Mouse (Mus musculus) ES-E14 (cell line): Measurements from ENCODE around the gene Abcc5. TPM values are rescaled to one million over a fixed set of nuclear protein-coding genes. Genes with fewer than 3 reads are reported as not detected.
"Not testable (repeated sequence)": the region's sequence is repeated elsewhere in the genome, so short reads cannot be mapped to it uniquely, and the experiment has no call there.

Experiments used
- DNase-seq: peaks from one replicate; pipeline ENCODE4 v3.0.0-alpha.2; 2013; ENCODE audit warnings: low read depth, low spot score
- H3K27ac ChIP-seq: 2 replicates; pipeline ENCODE4 v1.5.1; 2012; ENCODE audit warnings: low read depth, mild to moderate bottlenecking, low read length, moderate library complexity, mixed read lengths; ENCODE audit not compliant: poor library complexity, insufficient read depth, severe bottlenecking
- H3K36me3 ChIP-seq: 2 replicates; pipeline ENCODE4 v1.6.1; 2012; ENCODE audit warnings: mild to moderate bottlenecking, low read length, moderate library complexity, mixed read lengths; ENCODE audit not compliant: control insufficient read depth, poor library complexity, insufficient read depth, severe bottlenecking
- H3K4me1 ChIP-seq, 2 experiments: fragments of 150-350 bp in 1 of 2; sonication (generic) in 1 of 2; 2 replicates each; pipeline ENCODE4 v1.6.1; 2012; ENCODE audit warnings: low read length in 2 of 2, mild to moderate bottlenecking in 1 of 2, mixed read lengths in 1 of 2; ENCODE audit not compliant: control insufficient read depth in 2 of 2, insufficient read depth in 2 of 2, poor library complexity in 1 of 2
- H3K4me3 ChIP-seq, 2 experiments: fragments of 150-350 bp in 1 of 2; sonication (generic) in 1 of 2; 2 replicates each; pipeline ENCODE4 v1.5.1; 2012; ENCODE audit warnings: low read length in 2 of 2, low read depth in 1 of 2, mild to moderate bottlenecking in 1 of 2, mixed read lengths in 1 of 2; ENCODE audit not compliant: insufficient read depth in 1 of 2, poor library complexity in 1 of 2, severe bottlenecking in 1 of 2
- H3K9ac ChIP-seq: 2 replicates; pipeline ENCODE4 v1.6.1; 2012; ENCODE audit warnings: low read depth, mild to moderate bottlenecking, low read length, mixed read lengths; ENCODE audit not compliant: poor library complexity, insufficient read depth, severe bottlenecking
- H3K9me3 ChIP-seq: fragments of 150-350 bp; sonication (generic); 2 replicates; pipeline ENCODE4 v1.6.1; 2012; ENCODE audit warnings: low read depth, mild to moderate bottlenecking, low read length; ENCODE audit not compliant: control insufficient read depth, insufficient read depth
- CHD2 ChIP-seq: IDR thresholded peaks from 2 replicates; pipeline ENCODE4 v1.6.1; 2014; ENCODE audit warnings: mild to moderate bottlenecking, low read depth, low read length, inconsistent platforms
- HCFC1 ChIP-seq: IDR thresholded peaks from 2 replicates; pipeline ENCODE4 v1.6.1; 2012; ENCODE audit warnings: low read length, inconsistent platforms, borderline replicate concordance; ENCODE audit not compliant: insufficient read depth
- MAFK ChIP-seq: IDR thresholded peaks from 2 replicates; pipeline ENCODE4 v1.6.1; 2014; ENCODE audit warnings: mild to moderate bottlenecking, low read depth, low read length, inconsistent platforms; ENCODE audit not compliant: insufficient read depth
- ZC3H11A ChIP-seq: IDR thresholded peaks from 2 replicates; pipeline ENCODE4 v1.6.1; 2012; ENCODE audit warnings: low read depth, mild to moderate bottlenecking, inconsistent platforms, low read length, borderline replicate concordance
- ZNF384 ChIP-seq: IDR thresholded peaks from 2 replicates; pipeline ENCODE4 v1.6.1; 2012; ENCODE audit warnings: low read depth, low read length, inconsistent platforms
- in situ Hi-C, 2 experiments: fragments of 600-800 bp; cut with MboI; formaldehyde crosslinking; loops; one replicate each; pipeline ENCODE4 v1.15.1; 2025; ENCODE audit warnings: low sequenced_read_pairs in 2 of 2, inconsistent platforms in 1 of 2; ENCODE audit not compliant: unreplicated experiment in 2 of 2
- total RNA-seq: library from RNA; depleted of rRNA; stranded (reverse); fragments of 300-350 nt; gene quantifications from 2 replicates; pipeline ENCODE4 v1.2.3, GENCODE M21; 2012

The Abcc5 gene
- total RNA-seq, 1 experiment: 159 TPM

DNA sequence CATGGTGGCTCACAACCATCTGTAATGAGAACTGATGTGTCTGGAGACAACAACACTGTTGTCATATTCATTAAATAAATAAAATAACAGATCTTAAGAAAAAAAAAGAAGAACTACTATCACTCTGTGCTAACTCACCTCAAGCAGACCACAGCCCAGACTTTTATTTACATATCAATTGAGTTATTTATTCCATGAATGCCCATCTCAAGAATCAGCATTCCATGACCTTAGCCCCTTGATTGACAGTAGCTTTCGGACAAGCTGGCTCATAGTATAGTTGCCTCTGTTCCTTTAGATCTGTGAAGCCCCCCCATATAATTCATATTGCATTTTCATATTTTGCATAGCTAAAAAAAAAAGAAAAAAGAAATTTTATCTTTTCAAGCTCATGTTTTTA, 47.6 kb upstream of the Abcc5 start:
- in situ Hi-C loops: no loop called here
- peak overlapping the region; percentile 67; the same call in 1 of the 2 replicates for H3K27ac ChIP-seq
- TF ChIP-seq HCFC1 (no peak), ZNF384 (no peak), CHD2 (no peak), ZC3H11A (no peak), MAFK (no peak)

GRCm38 (mm10) chr16:20471686-20472085, 45.5 kb upstream of the Abcc5 start:
- Histone ChIP-seq H3K4me3 (no peak overlapping the region), H3K9me3 (no peaks in the 10 kb centered on the region), H3K9ac (no peak overlapping the region), H3K4me1 (peaks cover 0 to 7% of the 10 kb centered on the region in 2 experiments; a peak in 2 of 4 replicates), H3K27ac (no peak overlapping the region), H3K36me3 (no peaks in the 10 kb centered on the region)
- no peak for TF ChIP-seq ZNF384
- no peak for TF ChIP-seq MAFK
- TF ChIP-seq ZC3H11A: no peak
- TF ChIP-seq CHD2: no peak
- TF ChIP-seq HCFC1: no peak
- in situ Hi-C loops: no loop called here
- DNase-seq: no peak

More for the DNA sequence above, 47.6 kb upstream of the Abcc5 start:
- Histone ChIP-seq H3K9me3 (no peaks in the 10 kb centered on the region), H3K4me3 (no peak overlapping the region), H3K4me1 (peaks cover 0 to 14% of the 10 kb centered on the region in 2 experiments; a peak in 2 of 4 replicates), H3K9ac (no peak overlapping the region), H3K36me3 (no peaks in the 10 kb centered on the region)
- no peak for DNase-seq

- Histone ChIP-seq H3K9ac (no peak overlapping the region), H3K4me3 (no peak overlapping the region), H3K27ac (no peak overlapping the region), H3K9me3 (no peaks in the 10 kb centered on the region), H3K4me1 (peaks cover 0 to 5% of the 10 kb centered on the region in 2 experiments; a peak in 2 of 4 replicates), H3K36me3 (no peaks in the 10 kb centered on the region)
- no peak for DNase-seq
- TF ChIP-seq MAFK (no peak), HCFC1 (no peak), CHD2 (no peak), ZC3H11A (no peak), ZNF384 (no peak)
- in situ Hi-C loops: no loop called here
These were observed 44.8 kb upstream of the Abcc5 start for GRCm38 (mm10) chr16:20470981-20471380.

- Histone ChIP-seq H3K36me3 (no peaks in the 10 kb centered on the region), H3K9ac (no peak overlapping the region), H3K9me3 (no peaks in the 10 kb centered on the region), H3K4me3 (no peak overlapping the region), H3K27ac (no peak overlapping the region), H3K4me1 (no peaks in the 10 kb centered on the region)
- TF ChIP-seq ZNF384 (no peak), ZC3H11A (no peak), CHD2 (no peak), HCFC1 (no peak), MAFK (no peak)
- no peak for DNase-seq
- in situ Hi-C loops: no loop called here
These were observed 38.5 kb upstream of the Abcc5 start for GRCm38 (mm10) chr16:20464725-20465124.

GRCm38 (mm10) chr16:20458736-20459135, 32.5 kb upstream of the Abcc5 start:
- DNase-seq, in situ Hi-C loops, H3K4me1 ChIP-seq, H3K27ac ChIP-seq, H3K36me3 ChIP-seq, H3K4me3 ChIP-seq, H3K9ac ChIP-seq, H3K9me3 ChIP-seq: not testable (repeated sequence)
